Mouse (Mus musculus): ENCODE measurements at regions not wholly inside any gene's neighbourhood (a gene's known extent, or its start where the extent isn't known, plus 50 kb on each side); places are given as distances from the start of the nearest gene placed in this dataset.

DNA sequence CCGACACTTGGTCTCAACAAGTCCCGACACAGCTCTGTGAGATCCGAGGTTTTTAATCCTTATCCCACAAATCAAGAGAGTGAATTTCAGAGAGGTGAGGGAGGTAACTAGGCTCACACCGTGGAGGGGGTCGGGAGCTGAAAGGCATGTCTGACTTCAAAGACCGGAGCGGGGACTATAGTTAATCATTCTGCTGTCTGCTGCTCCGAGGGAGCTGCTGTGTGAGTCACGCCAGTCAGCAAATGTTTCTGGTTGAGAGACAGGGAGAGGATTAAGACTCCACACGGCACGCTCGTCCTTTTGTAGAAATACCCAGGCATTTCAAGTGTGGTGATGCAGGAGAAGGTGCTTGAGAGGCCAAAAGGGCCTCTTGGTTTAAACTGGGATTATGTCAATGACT is 214.1 kb upstream of the Kcnab2 start:
- Histone ChIP-seq H3K9ac (ENCODE audit: insufficient read depth, low read depth) (no peak overlapping the region), H3K27ac (ENCODE audit: insufficient read depth, low read depth) (no peak overlapping the region), H3K4me3 (replicated peaks in 1 of 3; ENCODE audit: low read depth in 2 of 3, low read length in 2 of 3, poor library complexity in 1 of 3) (no peak overlapping the region), H3K27me3 (replicated peaks) (no peaks in the 10 kb centered on the region), H3K4me2 (ENCODE audit: insufficient read depth, low read depth, poor library complexity, severe bottlenecking) (no peak overlapping the region), H3K9me3 (replicated peaks; ENCODE audit: low read length) (peaks cover 92% of the 10 kb centered on the region), H3K36me3 (replicated peaks in 1 of 2; ENCODE audit: control insufficient read depth in 1 of 2, insufficient read depth in 1 of 2, low read length in 1 of 2) (no peaks in the 10 kb centered on the region), H3K4me1 (ENCODE audit: control insufficient read depth in 1 of 2, insufficient read depth in 2 of 2) (no peaks in the 10 kb centered on the region), H3K79me2 (replicated peaks; ENCODE audit: control insufficient read depth, extremely low read depth, insufficient read depth, poor library complexity, severe bottlenecking) (no peaks in the 10 kb centered on the region)
- DNase-seq (ENCODE audit: extremely low read depth), result no peak
- no peak for TF ChIP-seq POLR2AphosphoS2 (IDR thresholded peaks at IDR 0.05; ENCODE audit: low read depth, low read length)
- TF ChIP-seq CTCF (conservative IDR thresholded peaks at IDR 0.05 in 1 of 2, IDR thresholded peaks at IDR 0.05 in 1 of 2; ENCODE audit: low read depth in 2 of 2, low read length in 2 of 2), result no peak
- TF ChIP-seq CHD1 (IDR thresholded peaks at IDR 0.05; ENCODE audit: low read depth, low read length), result no peak
- no peak for TF ChIP-seq IRF4 (IDR thresholded peaks at IDR 0.05; ENCODE audit: low read depth, low read length)
- TF ChIP-seq SIN3A (IDR thresholded peaks at IDR 0.05; ENCODE audit: low read length), result no peak
- no peak for TF ChIP-seq BHLHE40 (IDR thresholded peaks at IDR 0.05; ENCODE audit: low read depth, low read length)
- TF ChIP-seq KAT2A (IDR thresholded peaks at IDR 0.05; ENCODE audit: insufficient replicate concordance, low read length), result no peak
- no peak for TF ChIP-seq GABPA (IDR thresholded peaks at IDR 0.05; ENCODE audit: insufficient replicate concordance, low read depth, low read length)
- no peak for TF ChIP-seq POLR2A (IDR thresholded peaks at IDR 0.05; ENCODE audit: low read depth, low read length)
- TF ChIP-seq MEF2A (IDR thresholded peaks at IDR 0.05; ENCODE audit: borderline replicate concordance, low read depth, low read length), result no peak
- no peak for TF ChIP-seq ZKSCAN1 (IDR thresholded peaks at IDR 0.05; ENCODE audit: borderline replicate concordance, low read depth, low read length)
- no peak for TF ChIP-seq SMC3 (IDR thresholded peaks at IDR 0.05; ENCODE audit: low read depth, low read length)
- in situ Hi-C loops (cut with MboI; ENCODE audit: low pct_ligation_motif_present, low pct_unique_long_range_greater_than_20kb, low sequenced_read_pairs) (no loop called here), dilution Hi-C loops (cut with MboI; ENCODE audit: extremely low pct_ligation_motif_present, extremely low pct_unique_long_range_greater_than_20kb, low sequenced_read_pairs) (no loop called here)

- dilution Hi-C loops (cut with MboI; ENCODE audit: extremely low pct_ligation_motif_present, extremely low pct_unique_long_range_greater_than_20kb, low sequenced_read_pairs) (no loop called here), in situ Hi-C loops (cut with MboI; ENCODE audit: low pct_ligation_motif_present, low pct_unique_long_range_greater_than_20kb, low sequenced_read_pairs) (no loop called here)
- TF ChIP-seq TBP (conservative IDR thresholded peaks at IDR 0.05; ENCODE audit: low read depth, low read length) (no peak), RAD21 (IDR thresholded peaks at IDR 0.05; ENCODE audit: low read depth, low read length) (no peak), MAX (IDR thresholded peaks at IDR 0.05; ENCODE audit: low read length) (no peak), ZKSCAN1 (IDR thresholded peaks at IDR 0.05; ENCODE audit: borderline replicate concordance, low read depth, low read length) (no peak), SIN3A (IDR thresholded peaks at IDR 0.05; ENCODE audit: low read length) (no peak), IRF4 (IDR thresholded peaks at IDR 0.05; ENCODE audit: low read depth, low read length) (no peak), CTCF (conservative IDR thresholded peaks at IDR 0.05 in 1 of 2, IDR thresholded peaks at IDR 0.05 in 1 of 2; ENCODE audit: low read depth in 2 of 2, low read length in 2 of 2) (no peak), TCF12 (IDR thresholded peaks at IDR 0.05; ENCODE audit: low read depth, low read length) (no peak), POLR2A (IDR thresholded peaks at IDR 0.05; ENCODE audit: low read depth, low read length) (no peak), ELF1 (IDR thresholded peaks at IDR 0.05; ENCODE audit: low read depth, low read length) (no peak), ZNF384 (IDR thresholded peaks at IDR 0.05; ENCODE audit: low read depth, low read length) (no peak), KAT2A (IDR thresholded peaks at IDR 0.05; ENCODE audit: insufficient replicate concordance, low read length) (no peak), CHD2 (IDR thresholded peaks at IDR 0.05; ENCODE audit: low read length) (no peak), RCOR1 (conservative IDR thresholded peaks at IDR 0.05; ENCODE audit: low read depth, low read length) (no peak), ZC3H11A (IDR thresholded peaks at IDR 0.05; ENCODE audit: low read depth, low read length) (no peak), CHD1 (IDR thresholded peaks at IDR 0.05; ENCODE audit: low read depth, low read length) (no peak), MYC (IDR thresholded peaks at IDR 0.05; ENCODE audit: low read depth, low read length) (no peak)
- Histone ChIP-seq H3K4me2 (ENCODE audit: insufficient read depth, low read depth, poor library complexity, severe bottlenecking) (no peak overlapping the region), H3K9me3 (replicated peaks; ENCODE audit: low read length) (peaks cover 92% of the 10 kb centered on the region), H3K27ac (ENCODE audit: insufficient read depth, low read depth) (no peak overlapping the region), H3K9ac (ENCODE audit: insufficient read depth, low read depth) (no peak overlapping the region), H3K36me3 (replicated peaks in 1 of 2; ENCODE audit: control insufficient read depth in 1 of 2, insufficient read depth in 1 of 2, low read length in 1 of 2) (no peaks in the 10 kb centered on the region), H3K4me3 (replicated peaks in 1 of 3; ENCODE audit: low read depth in 2 of 3, low read length in 2 of 3, poor library complexity in 1 of 3) (no peak overlapping the region), H3K79me2 (replicated peaks; ENCODE audit: control insufficient read depth, extremely low read depth, insufficient read depth, poor library complexity, severe bottlenecking) (no peaks in the 10 kb centered on the region), H3K27me3 (replicated peaks) (no peaks in the 10 kb centered on the region), H3K4me1 (ENCODE audit: control insufficient read depth in 1 of 2, insufficient read depth in 2 of 2) (no peaks in the 10 kb centered on the region)
- no peak for DNase-seq (ENCODE audit: extremely low read depth)
These were observed 213.6 kb upstream of the Kcnab2 start for GRCm38 (mm10) chr4:152691302-152691701.
